Mouse (Mus musculus): Measurements from ENCODE around the gene Hecw2. TPM values are rescaled to one million over a fixed set of nuclear protein-coding genes. Genes with fewer than 3 reads are reported as not detected.
A peak's percentile ranks its signal among the peaks of the same experiment; 100 is the strongest.

Hecw2 gene
- polyA plus RNA-seq, 1 experiment = 6.6 TPM

- TF ChIP-seq POLR2A (IDR thresholded peaks at IDR 0.05; ENCODE audit: low read depth, low read length) (no peak), CTCF (conservative IDR thresholded peaks at IDR 0.05; ENCODE audit: insufficient read depth, insufficient read length, low read depth, low read length) (no peak)
- H3K36me3 ChIP-seq (ENCODE audit: control insufficient read depth, insufficient read depth, low read length) = no peaks in the 10 kb centered on the region
- 60% methylated on average over 5 of the region's 5 CpGs for WGBS
- H3K27me3 ChIP-seq (replicated peaks; ENCODE audit: control insufficient read depth, insufficient read depth, low read length) = no peaks in the 10 kb centered on the region
- H3K27ac ChIP-seq (ENCODE audit: insufficient read depth, low read depth, low read length) = no peak overlapping the region
- H3K4me1 ChIP-seq (ENCODE audit: control insufficient read depth, insufficient read depth, low read length) = no peaks in the 10 kb centered on the region
- no peak for DNase-seq
- no peak overlapping the region for H3K4me3 ChIP-seq (ENCODE audit: insufficient read depth, low read depth, low read length)
Observed at GRCm38 (mm10) chr1:53970326-53970977, 224.5 kb downstream of the Hecw2 start.

GRCm38 (mm10) chr1:53952395-53952794 is 242.6 kb downstream of the Hecw2 start:
- H3K36me3 ChIP-seq (ENCODE audit: control insufficient read depth, insufficient read depth, low read length) = no peaks in the 10 kb centered on the region
- H3K4me3 ChIP-seq (ENCODE audit: insufficient read depth, low read depth, low read length) = no peak overlapping the region
- DNase-seq = no peak
- no peak overlapping the region for H3K27ac ChIP-seq (ENCODE audit: insufficient read depth, low read depth, low read length)
- no peaks in the 10 kb centered on the region for H3K27me3 ChIP-seq (replicated peaks; ENCODE audit: control insufficient read depth, insufficient read depth, low read length)
- no peak for TF ChIP-seq CTCF (conservative IDR thresholded peaks at IDR 0.05; ENCODE audit: insufficient read depth, insufficient read length, low read depth, low read length)
- no peak for TF ChIP-seq POLR2A (IDR thresholded peaks at IDR 0.05; ENCODE audit: low read depth, low read length)
- no peaks in the 10 kb centered on the region for H3K4me1 ChIP-seq (ENCODE audit: control insufficient read depth, insufficient read depth, low read length)
- WGBS = 54% methylated on average over 5 of the region's 5 CpGs

- DNase-seq = no peak
- 57% methylated on average over 2 of the region's 2 CpGs for WGBS
- Histone ChIP-seq H3K27me3 (replicated peaks; ENCODE audit: control insufficient read depth, insufficient read depth, low read length) (no peaks in the 10 kb centered on the region), H3K27ac (ENCODE audit: insufficient read depth, low read depth, low read length) (no peak overlapping the region), H3K36me3 (ENCODE audit: control insufficient read depth, insufficient read depth, low read length) (no peaks in the 10 kb centered on the region), H3K4me3 (ENCODE audit: insufficient read depth, low read depth, low read length) (no peak overlapping the region), H3K4me1 (ENCODE audit: control insufficient read depth, insufficient read depth, low read length) (no peaks in the 10 kb centered on the region)
- TF ChIP-seq CTCF (conservative IDR thresholded peaks at IDR 0.05; ENCODE audit: insufficient read depth, insufficient read length, low read depth, low read length) = no peak
- TF ChIP-seq POLR2A (IDR thresholded peaks at IDR 0.05; ENCODE audit: low read depth, low read length) = no peak
Observed at GRCm38 (mm10) chr1:53945815-53946214, 249.2 kb downstream of the Hecw2 start.

GRCm38 (mm10) chr1:53942468-53942867 is 252.5 kb downstream of the Hecw2 start:
- 80% methylated on average over 8 of the region's 8 CpGs for WGBS
- no peaks in the 10 kb centered on the region for H3K36me3 ChIP-seq (ENCODE audit: control insufficient read depth, insufficient read depth, low read length)

GRCm38 (mm10) chr1:53941528-53941927 is 253.4 kb downstream of the Hecw2 start:
- no peaks in the 10 kb centered on the region for H3K27me3 ChIP-seq (replicated peaks; ENCODE audit: control insufficient read depth, insufficient read depth, low read length)
- TF ChIP-seq POLR2A (IDR thresholded peaks at IDR 0.05; ENCODE audit: low read depth, low read length) (no peak), CTCF (conservative IDR thresholded peaks at IDR 0.05; ENCODE audit: insufficient read depth, insufficient read length, low read depth, low read length) (no peak)
- WGBS = 62% methylated on average over 3 of the region's 3 CpGs
- 0 out of 2 replicates have a peak, but pooled peaks cover 2% of the 10 kb centered on the region for H3K4me1 ChIP-seq (ENCODE audit: control insufficient read depth, insufficient read depth, low read length)
- no peak for DNase-seq
- no peak overlapping the region for H3K27ac ChIP-seq (ENCODE audit: insufficient read depth, low read depth, low read length)
- no peak overlapping the region for H3K4me3 ChIP-seq (ENCODE audit: insufficient read depth, low read depth, low read length)
- no peaks in the 10 kb centered on the region for H3K36me3 ChIP-seq (ENCODE audit: control insufficient read depth, insufficient read depth, low read length)

More at GRCm38 (mm10) chr1:53942468-53942867, 252.5 kb downstream of the Hecw2 start:
- Histone ChIP-seq H3K27ac (ENCODE audit: insufficient read depth, low read depth, low read length) (no peak overlapping the region), H3K4me3 (ENCODE audit: insufficient read depth, low read depth, low read length) (no peak overlapping the region), H3K4me1 (ENCODE audit: control insufficient read depth, insufficient read depth, low read length) (0 out of 2 replicates have a peak, but pooled peaks cover 2% of the 10 kb centered on the region), H3K27me3 (replicated peaks; ENCODE audit: control insufficient read depth, insufficient read depth, low read length) (no peaks in the 10 kb centered on the region)
- no peak for DNase-seq
- TF ChIP-seq POLR2A (IDR thresholded peaks at IDR 0.05; ENCODE audit: low read depth, low read length) (no peak), CTCF (conservative IDR thresholded peaks at IDR 0.05; ENCODE audit: insufficient read depth, insufficient read length, low read depth, low read length) (no peak)

GRCm38 (mm10) chr1:53940268-53941017 is 254.5 kb downstream of the Hecw2 start:
- no peak overlapping the region for H3K27ac ChIP-seq (ENCODE audit: insufficient read depth, low read depth, low read length)
- DNase-seq = peak; percentile 22
- no peaks in the 10 kb centered on the region for H3K27me3 ChIP-seq (replicated peaks; ENCODE audit: control insufficient read depth, insufficient read depth, low read length)
- WGBS = 22% methylated on average over 13 of the region's 13 CpGs
- no peak for TF ChIP-seq CTCF (conservative IDR thresholded peaks at IDR 0.05; ENCODE audit: insufficient read depth, insufficient read length, low read depth, low read length)
- no peak for TF ChIP-seq POLR2A (IDR thresholded peaks at IDR 0.05; ENCODE audit: low read depth, low read length)
- H3K4me3 ChIP-seq (ENCODE audit: insufficient read depth, low read depth, low read length) = no peak overlapping the region
- no peaks in the 10 kb centered on the region for H3K36me3 ChIP-seq (ENCODE audit: control insufficient read depth, insufficient read depth, low read length)
- 0 out of 2 replicates have a peak, but pooled peaks cover 2% of the 10 kb centered on the region for H3K4me1 ChIP-seq (ENCODE audit: control insufficient read depth, insufficient read depth, low read length)

GRCm38 (mm10) chr1:53939291-53939690 is 255.7 kb downstream of the Hecw2 start:
- H3K4me1 ChIP-seq (ENCODE audit: control insufficient read depth, insufficient read depth, low read length) = 0 out of 2 replicates have a peak, but pooled peaks cover 2% of the 10 kb centered on the region
- no peaks in the 10 kb centered on the region for H3K36me3 ChIP-seq (ENCODE audit: control insufficient read depth, insufficient read depth, low read length)
- H3K27me3 ChIP-seq (replicated peaks; ENCODE audit: control insufficient read depth, insufficient read depth, low read length) = no peaks in the 10 kb centered on the region
- no peak overlapping the region for H3K4me3 ChIP-seq (ENCODE audit: insufficient read depth, low read depth, low read length)
- WGBS = 65% methylated on average over 4 of the region's 4 CpGs
- no peak overlapping the region for H3K27ac ChIP-seq (ENCODE audit: insufficient read depth, low read depth, low read length)
- no peak for DNase-seq
- TF ChIP-seq CTCF (conservative IDR thresholded peaks at IDR 0.05; ENCODE audit: insufficient read depth, insufficient read length, low read depth, low read length) (no peak), POLR2A (IDR thresholded peaks at IDR 0.05; ENCODE audit: low read depth, low read length) (no peak)

Data from kidney, adult 2 months (tissue).